Mouse (Mus musculus) thymus, postnatal 0 days (tissue): ENCODE measurements at regions not wholly inside any gene's neighbourhood (a gene's known extent, or its start where the extent isn't known, plus 50 kb on each side); places are given as distances from the start of the nearest gene placed in this dataset.

Source experiments
- DNase-seq: peaks from one replicate; pipeline ENCODE4 v3.0.0-alpha.2; 2015; ENCODE audit warnings: low spot score

- no peak for DNase-seq
Observed at GRCm38 (mm10) chr4:64598465-64598864, 525.5 kb upstream of the Pappa start.

- DNase-seq, result no peak
Observed at GRCm38 (mm10) chr4:64599222-64599621, 524.8 kb upstream of the Pappa start.

GRCm38 (mm10) chr4:64622771-64623170 lies 501.2 kb upstream of the Pappa start:
- no peak for DNase-seq

- no peak for DNase-seq
Observed at GRCm38 (mm10) chr4:64632189-64632588, 491.8 kb upstream of the Pappa start.

- no peak for DNase-seq
Observed at GRCm38 (mm10) chr4:64635256-64635962, 488.6 kb upstream of the Pappa start.

GRCm38 (mm10) chr4:64640056-64640455 lies 483.9 kb upstream of the Pappa start:
- DNase-seq, result no peak

GRCm38 (mm10) chr4:64640976-64641375 lies 483.0 kb upstream of the Pappa start:
- no peak for DNase-seq

- no peak for DNase-seq
Observed at GRCm38 (mm10) chr4:64645141-64645540, 478.8 kb upstream of the Pappa start.

- DNase-seq, result no peak
Observed at GRCm38 (mm10) chr4:64654157-64654556, 469.8 kb upstream of the Pappa start.

GRCm38 (mm10) chr4:64655534-64655933 lies 468.4 kb upstream of the Pappa start:
- DNase-seq, result no peak

GRCm38 (mm10) chr4:64663722-64664121 lies 460.3 kb upstream of the Pappa start:
- DNase-seq, result no peak

GRCm38 (mm10) chr4:64667998-64668397 lies 456.0 kb upstream of the Pappa start:
- no peak for DNase-seq

GRCm38 (mm10) chr4:64669722-64670121 lies 454.3 kb upstream of the Pappa start:
- no peak for DNase-seq

GRCm38 (mm10) chr4:64676438-64676837 lies 447.5 kb upstream of the Pappa start:
- no peak for DNase-seq

- DNase-seq, result no peak
Observed at GRCm38 (mm10) chr4:64676881-64677280, 447.1 kb upstream of the Pappa start.

GRCm38 (mm10) chr4:64684654-64685053 lies 439.3 kb upstream of the Pappa start:
- no peak for DNase-seq

GRCm38 (mm10) chr4:64696134-64696533 lies 427.8 kb upstream of the Pappa start:
- no peak for DNase-seq

GRCm38 (mm10) chr4:64723296-64723695 lies 400.7 kb upstream of the Pappa start:
- DNase-seq, result no peak

GRCm38 (mm10) chr4:64724851-64725250 lies 399.1 kb upstream of the Pappa start:
- DNase-seq, result no peak

- DNase-seq, result no peak
Observed at GRCm38 (mm10) chr4:64755986-64756385, 368.0 kb upstream of the Pappa start.

GRCm38 (mm10) chr4:64768610-64769009 lies 355.4 kb upstream of the Pappa start:
- no peak for DNase-seq

GRCm38 (mm10) chr4:64803886-64804285 lies 320.1 kb upstream of the Pappa start:
- DNase-seq, result no peak

GRCm38 (mm10) chr4:64804996-64805395 lies 319.0 kb upstream of the Pappa start:
- DNase-seq, result no peak

GRCm38 (mm10) chr4:64807148-64807547 lies 316.8 kb upstream of the Pappa start:
- no peak for DNase-seq
